Mouse (Mus musculus): ENCODE results near the gene Med9.
"Not testable (repeated sequence)": the region's sequence is repeated elsewhere in the genome, so short reads cannot be mapped to it uniquely, and the experiment has no call there.

Gene Med9

DNA sequence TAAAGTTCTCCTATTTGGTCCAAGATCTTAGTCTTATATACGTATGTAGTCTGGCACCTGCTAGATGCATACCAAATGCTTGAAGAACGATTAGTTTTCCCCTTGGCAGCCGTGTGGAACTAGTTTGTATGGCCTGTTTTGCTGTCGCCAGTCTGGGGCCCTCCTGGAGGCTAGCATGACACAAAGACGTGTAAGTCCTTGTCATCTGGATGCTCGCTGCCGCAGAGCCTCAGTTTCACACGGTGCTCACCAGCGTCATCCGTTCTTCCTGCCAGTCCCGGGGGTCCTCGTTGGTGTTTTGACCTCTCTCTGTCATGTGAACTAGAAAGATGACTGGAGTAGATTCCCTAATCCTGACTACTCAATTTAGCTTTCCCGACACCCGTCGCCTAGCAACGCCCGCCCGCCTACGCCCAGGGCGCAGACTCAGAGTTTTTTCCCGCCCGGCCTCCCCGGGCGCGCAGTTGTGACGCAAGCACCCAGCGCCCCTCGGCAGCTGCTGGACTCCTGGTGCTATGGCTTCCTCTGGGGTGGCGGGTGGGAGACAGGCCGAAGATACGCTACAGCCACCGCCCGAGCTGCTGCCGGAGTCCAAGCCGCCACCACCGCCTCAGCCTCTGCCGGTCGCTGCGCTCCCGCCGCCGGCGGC, at the start of gene Med9:
Med9 (plus strand) TSS at position 455 of the 649 bp plus-strand sequence.
- DNase-seq (ENCODE audit: low spot score) = peak; percentile 96

DNA sequence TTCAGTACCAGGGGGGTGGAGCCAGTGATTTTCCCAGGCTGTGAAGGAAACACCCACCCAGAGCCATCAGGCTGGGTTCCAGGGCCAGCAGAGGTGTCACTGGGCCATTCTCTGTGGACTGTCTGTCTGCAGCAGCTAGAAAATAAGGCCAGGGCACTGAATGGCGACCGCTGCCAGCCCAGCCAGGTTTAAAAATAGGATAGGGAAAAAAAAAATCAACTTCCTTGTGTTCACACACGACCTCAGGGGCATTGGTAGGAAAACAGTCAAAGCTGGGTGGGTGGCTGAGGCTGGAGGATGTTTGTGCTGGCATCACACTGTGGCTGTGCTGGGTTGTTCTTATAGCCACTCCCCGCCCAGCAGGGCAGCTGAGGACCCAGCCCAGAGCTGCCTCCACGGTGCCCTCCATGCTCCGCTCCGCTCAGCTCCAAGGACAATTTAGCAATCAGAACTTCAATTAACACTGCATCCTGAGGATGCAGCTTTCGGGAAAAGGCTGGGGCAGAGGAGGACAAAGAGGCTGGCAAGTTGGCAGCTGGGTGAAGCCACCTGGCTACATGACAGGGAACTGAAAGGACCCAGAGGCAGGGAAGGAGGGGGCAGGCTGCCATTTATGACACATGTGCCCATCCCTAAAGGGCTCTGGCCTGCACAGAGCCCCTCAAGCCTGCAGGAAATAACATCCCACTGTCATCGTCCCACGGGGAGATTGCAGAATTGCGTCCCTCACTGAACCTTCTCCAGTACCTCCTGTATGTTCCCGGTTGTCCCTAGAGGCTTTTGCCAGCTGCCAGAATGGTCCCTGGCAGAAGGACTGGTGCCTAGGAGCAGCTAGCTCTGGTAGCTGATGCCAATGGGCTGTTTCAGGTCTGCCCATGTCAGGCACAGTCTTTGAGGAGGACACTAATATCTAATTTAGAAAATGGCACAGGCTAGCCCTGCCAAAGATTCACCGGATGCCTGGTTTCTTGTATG, 48.0 kb upstream of the Med9 start:
- DNase-seq (ENCODE audit: low spot score) = peak; percentile 59

DNA sequence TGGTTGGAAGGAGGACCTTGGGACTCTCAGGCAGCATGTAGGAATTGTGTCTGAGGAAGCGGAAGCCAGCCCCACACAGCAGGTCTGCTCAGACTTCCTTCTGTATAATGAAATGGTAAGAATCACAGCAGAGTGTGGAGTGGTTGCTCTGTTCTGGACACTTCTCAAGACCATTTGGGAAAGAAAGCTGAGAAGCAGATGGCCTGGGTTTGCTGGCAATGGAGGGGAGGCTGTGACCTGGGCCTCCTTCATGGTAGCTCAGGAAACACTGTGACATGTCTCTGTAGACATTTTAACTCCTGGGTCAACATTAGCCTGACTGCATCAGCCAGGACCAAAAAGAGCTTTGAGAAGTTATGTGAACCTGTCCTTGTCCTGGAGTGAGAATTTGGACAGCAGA, 47.0 kb upstream of the Med9 start:
- DNase-seq (ENCODE audit: low spot score) = no peak

DNA sequence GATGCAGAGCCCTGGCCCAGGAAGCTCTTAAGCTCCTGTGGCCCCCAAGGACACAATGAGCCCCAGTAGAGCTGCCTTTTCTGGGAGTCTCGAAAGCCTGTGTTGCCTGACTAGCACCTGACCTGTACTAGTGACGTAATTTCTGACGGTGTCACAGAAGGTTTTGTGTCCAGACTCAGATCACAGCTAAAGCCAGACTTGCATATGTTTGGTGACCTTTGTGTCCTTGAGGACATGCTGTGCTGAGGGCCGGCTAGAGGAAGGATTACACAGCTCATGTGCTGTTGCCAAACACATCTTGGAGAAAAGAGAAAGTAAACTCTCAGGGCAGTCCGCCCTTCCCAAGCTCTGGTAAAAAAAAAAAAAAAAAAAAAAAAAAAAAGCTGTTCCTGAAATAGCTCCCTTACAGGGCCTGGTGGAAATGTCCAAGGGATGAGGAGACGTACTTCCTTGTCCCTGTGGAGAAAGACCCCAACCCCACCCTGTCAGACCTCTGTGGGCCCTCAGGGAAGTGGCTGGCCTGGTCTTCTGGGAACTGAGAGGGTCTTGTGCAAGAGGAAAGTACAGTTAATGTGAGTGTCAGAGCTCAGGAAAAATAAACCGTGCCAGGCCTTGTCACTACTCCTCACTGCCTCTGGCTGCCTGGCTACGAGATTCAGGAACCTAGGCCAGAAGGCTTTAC, 45.8 kb upstream of the Med9 start:
- no peak for DNase-seq (ENCODE audit: low spot score)

DNA sequence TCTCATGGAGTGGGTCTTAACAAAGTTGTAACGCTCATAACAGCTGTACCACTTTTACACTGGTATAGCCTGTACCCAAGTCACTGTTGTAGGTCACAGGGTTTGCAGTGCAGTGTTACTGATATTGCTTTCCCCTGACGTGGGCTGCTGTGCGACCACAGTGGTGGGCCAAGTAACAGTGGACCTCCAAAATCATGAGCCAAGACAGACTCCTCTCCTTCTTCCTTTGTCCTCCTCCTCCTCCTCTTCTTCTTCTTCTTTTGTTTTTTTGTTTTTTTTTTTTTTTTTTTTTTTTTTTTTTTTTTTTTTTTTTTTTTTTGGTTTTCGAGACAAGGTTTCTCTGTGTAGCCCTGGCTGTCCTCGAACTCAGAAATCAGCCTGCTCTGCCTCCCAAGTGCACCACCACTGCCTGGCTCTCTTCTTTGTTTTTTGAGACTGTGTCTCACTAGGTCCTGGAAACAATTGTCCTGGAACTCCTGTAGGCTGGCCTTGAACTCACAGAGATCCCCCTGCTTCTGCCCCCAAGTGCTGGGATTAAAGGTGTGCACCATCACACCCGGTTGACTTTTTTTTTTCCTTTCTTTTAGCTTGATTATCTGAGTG, 41.4 kb upstream of the Med9 start:
- no peak for DNase-seq (ENCODE audit: low spot score)

DNA sequence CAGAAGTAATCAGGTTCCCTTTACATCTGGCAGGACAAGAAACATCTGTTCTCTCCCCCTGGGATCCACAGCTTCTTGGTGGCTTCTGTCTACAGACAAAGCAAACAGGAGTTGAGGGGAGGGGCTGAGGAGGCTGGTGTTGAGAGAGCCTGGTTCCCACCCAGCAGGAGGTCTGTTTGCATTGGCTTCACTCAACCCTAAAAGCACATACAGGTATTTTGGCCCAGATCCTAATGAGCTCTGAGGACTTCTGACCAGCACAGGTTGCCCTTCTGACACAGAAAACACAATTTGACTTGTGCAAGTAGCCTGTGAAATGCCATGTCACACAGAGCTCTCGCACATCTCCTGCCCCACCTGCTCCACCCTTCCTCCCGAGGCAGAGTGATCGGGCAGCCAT, 39.6 kb upstream of the Med9 start:
- DNase-seq (ENCODE audit: low spot score) = peak; percentile 55

DNA sequence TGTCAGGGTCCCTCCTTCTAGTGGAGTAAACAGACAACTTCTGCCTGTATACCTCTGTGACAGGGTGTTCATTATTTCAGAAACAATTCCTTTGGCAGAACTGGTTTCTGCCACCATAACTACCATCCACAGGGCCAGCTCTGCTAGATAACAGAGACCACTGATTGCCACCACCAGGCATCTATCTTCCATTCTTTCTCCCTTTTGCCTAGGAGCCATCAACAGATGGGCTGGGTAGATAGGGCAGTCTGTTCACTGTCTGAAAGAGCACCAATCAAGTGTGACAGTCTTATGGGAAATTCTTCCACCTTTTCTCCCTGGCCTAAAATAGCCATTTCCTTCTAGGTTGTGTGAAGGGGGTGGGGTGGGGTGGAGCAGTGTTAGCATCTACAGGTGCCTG, 37.4 kb upstream of the Med9 start:
- DNase-seq (ENCODE audit: low spot score) = no peak

DNA sequence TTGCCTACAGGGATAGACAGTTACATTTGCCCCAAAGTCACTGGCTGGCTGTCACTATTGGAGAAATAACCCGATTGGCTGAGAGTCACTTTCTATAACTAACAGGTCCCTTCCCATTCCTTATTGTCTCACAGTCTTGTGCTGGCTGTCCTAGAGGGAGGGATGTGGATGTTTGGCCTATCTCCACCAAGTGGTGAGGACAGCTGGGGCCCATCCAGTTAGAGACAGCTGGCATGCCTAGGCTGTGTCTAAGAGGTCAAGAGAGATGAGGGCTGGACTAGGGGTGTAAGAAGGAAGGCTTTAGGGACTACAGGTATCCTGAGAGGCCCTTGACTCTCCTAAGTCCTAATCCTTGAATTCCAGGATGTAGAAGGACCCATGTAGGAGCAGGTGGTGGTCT, 36.5 kb upstream of the Med9 start:
- no peak for DNase-seq (ENCODE audit: low spot score)

DNA sequence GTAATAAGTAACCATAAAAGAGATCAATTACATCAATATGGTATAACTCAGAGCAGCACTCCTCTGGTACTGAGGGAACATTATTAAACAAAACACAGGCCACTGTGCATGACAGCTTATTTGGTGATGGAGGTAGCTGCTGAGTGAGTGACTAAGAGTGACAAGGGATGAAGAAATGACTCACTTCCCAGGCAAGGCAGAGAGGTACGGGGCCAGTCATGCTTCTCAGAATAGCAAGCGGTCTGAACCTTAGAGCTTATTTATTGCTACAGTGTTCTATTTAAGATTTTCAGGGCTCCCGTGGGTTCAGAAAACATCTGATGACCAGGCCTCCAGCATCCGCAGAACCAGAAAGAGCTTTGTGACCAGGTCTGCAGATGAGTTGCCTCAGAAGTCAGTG, 34.3 kb upstream of the Med9 start:
- peak; percentile 41 for DNase-seq (ENCODE audit: low spot score)

DNA sequence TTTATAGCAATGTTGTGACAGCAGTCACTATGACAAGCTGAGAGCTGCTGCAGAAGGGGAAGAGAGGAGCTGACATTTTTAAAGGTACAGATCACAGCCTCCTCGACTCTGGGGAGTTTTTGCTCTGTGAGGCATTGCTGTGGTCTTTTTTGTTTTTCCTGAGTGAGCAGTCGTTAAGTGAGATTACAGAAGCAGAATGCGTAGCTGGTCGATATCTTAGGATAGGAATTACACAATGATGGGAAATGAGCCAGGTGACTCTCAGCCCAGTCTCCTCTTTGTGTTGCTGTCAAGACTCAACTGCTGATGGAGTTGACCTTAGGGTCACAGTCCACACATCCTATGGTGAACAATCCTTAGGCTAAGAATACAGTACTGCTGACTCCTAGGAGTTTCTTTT, 30.0 kb upstream of the Med9 start:
- DNase-seq (ENCODE audit: low spot score) = no peak

DNA sequence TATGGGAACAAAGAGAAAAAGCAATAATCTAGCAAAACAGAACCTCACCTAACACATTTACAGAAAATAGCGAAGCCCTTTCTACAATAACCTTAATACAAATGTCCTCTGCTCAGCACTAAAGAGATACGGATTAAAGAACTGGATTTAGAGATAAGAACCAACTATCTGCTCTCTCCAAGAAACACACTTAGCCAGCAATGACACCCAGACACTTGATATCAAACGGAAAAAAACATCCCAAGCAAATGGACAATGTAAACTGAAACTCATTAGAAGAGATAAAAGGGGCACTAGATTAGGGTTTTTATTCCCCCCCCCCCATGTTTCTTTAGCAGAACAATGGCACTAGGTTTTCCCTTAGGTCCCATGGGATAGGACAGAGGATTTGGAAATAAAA, 28.6 kb upstream of the Med9 start:
- no peak for DNase-seq (ENCODE audit: low spot score)

DNA sequence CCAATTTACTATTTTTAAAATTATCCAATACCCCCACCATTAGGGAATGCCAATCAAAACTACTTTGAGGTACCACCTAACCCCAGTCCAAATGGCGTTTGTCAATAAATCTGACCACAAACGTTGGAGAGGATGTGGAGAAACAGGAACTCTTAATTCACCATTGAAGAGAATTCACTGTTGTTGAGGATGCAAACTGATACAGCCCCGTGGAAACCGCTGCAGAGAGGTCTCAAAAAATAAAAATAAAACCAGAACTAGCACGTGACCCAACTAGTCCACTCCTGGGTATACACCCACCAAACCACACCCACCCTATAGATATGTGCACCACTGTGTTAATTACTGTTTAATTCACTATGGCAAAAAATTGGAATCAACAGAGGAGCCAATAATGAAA, 27.7 kb upstream of the Med9 start:
- DNase-seq (ENCODE audit: low spot score) = no peak

DNA sequence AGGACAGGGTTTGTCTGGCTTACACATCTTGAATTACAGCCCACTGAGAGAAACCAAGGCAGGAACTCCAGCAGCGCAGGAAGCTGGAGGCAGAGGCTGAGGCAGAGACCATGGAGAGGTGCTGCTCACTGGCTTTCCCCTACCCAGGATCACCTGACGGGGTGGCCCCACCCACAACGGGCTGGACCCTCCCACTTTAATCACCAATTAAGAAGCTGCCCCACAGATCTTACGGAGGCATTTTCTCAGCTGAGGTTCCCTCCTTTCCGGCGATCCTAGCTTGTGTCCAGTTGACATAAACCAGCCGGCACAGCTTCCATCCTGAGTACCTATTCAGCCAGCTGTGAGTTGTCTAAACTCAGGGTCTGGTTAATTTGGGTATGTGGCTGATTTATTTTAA, 26.7 kb upstream of the Med9 start:
- DNase-seq (ENCODE audit: low spot score) = no peak

DNA sequence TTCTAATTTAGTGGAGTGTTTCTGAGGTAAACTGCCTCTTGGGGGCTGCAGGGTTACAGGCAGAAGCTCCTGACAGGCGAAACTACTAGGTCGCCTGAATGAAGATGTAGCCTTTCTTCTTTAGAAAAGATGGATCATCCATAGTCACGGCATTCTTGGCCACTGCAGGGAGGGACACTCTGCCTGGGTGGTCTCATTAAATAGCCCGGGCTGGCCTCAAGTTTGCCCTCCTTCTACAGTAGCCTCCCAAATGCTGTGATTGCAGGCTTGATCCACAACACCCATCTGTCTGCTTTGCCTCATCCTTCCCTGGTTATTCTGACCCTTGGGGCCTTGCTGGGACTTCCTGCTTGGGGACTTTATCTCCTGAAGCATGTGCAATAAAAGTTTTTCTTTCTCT, 18.0 kb upstream of the Med9 start:
- no peak for DNase-seq (ENCODE audit: low spot score)

DNA sequence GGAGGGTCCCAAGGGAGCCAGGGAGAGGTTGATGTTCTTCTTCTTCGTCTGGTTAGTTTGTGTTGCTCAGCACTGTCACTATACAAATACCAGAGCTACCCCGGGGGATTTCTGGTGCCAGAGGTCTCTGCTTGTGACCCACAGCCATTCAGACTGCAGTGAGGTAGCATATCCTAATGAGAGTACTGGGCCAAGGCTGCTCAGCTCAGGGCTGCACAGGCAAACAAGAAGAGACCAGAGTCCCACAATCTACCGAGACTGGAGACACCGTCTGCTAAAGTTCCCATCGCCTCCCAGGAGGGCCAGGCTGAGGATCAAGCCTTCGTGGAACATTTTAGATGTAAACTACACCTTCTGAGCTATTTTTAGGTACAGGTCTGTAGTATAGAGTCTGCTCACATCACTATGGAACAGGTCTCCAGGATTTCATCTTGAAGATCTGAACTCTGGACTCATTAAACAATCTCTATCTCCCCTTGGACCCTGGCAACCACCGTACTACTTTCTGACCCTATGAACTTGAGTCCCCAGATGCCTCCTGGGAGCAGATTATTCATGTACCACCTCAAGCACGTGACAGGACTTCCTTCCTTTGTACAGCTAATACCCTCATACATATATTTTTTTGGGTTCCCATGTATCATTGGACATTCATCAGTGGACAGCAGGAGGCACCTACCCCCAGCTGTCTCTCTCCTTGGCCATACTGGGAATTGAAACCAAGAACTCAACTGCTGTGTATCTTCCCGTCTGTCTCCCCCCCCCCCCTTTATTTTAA, 15.3 kb upstream of the Med9 start:
- no peak for DNase-seq (ENCODE audit: low spot score)

DNA sequence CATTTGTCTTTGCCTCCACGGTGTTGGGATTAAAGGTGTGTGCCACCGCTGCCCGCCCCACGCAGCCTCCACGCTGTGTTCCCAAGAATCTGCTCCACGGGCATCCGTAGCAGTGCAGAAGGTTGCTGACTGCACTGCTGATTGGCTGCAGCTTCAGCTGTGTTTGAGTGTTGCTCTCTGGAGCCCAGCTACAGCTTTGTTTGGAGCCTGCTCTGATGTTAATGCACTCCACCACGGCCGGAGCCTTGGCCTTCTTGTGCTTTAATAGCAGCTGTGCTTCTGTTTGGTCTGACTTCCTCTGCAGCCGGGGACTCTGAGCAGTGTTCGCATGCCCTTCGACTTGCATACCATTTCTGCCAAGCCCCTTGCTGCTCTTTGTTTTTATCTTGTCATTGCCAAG, 14.1 kb upstream of the Med9 start:
- no peak for DNase-seq (ENCODE audit: low spot score)

DNA sequence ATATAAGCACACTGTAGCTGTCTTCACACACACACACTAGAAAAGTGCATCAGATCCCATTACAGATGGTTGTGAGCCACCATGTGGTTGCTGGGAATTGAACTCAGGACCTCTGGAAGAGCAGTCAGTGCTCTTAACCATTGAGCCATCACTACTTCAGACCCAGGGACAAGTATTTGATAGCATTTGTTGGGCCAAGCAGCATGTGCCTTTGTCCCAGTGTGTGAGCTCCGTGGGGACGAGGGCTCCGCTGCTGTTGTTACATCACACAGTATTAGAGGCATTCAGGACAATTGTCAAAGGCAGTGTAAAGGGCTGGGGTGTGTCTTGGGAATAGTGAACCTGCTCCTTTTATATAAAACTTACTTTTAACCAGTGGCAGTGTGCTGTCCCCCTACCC, 11.0 kb upstream of the Med9 start:
- DNase-seq (ENCODE audit: low spot score) = no peak

DNA sequence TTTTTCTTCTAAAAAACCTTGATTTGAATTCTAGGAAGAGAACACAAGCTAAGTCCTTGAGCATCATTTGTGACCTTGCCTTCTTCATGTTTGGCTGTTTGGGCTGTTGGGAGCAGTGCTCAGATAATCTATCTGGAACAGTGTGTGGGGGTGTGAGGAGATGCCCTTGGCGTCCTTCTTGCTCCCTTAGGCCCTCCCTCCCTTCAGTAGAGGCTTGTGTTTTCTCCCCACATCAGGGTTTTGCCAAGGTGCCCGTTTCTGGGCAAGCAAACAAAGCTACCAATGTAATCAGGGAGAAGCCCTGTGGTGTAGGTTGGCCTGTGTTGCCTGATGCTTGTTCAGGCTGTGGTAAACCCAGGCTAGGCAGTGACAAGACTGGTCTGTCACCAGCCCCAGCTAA, 10.4 kb upstream of the Med9 start:
- DNase-seq (ENCODE audit: low spot score) = no peak

DNA sequence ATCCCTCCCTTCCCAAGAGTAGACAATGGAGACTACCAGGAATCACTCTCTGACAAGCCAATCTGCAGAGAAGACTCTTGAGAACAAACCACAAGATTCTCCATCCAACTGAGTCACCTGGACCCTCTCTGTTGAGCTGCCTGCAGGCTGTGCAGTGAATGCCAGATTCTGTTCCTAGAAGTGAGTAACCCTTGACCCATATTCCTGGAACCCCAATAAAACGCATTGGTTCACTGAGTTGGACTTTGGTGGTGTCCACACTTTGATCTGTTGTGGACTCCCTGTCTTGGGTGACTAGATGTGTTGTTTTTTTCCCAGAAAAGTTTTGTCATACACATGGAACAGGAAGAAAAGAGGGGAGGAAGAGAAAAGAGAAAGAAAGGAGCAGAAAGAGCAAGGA, 8.2 kb upstream of the Med9 start:
- no peak for DNase-seq (ENCODE audit: low spot score)

DNA sequence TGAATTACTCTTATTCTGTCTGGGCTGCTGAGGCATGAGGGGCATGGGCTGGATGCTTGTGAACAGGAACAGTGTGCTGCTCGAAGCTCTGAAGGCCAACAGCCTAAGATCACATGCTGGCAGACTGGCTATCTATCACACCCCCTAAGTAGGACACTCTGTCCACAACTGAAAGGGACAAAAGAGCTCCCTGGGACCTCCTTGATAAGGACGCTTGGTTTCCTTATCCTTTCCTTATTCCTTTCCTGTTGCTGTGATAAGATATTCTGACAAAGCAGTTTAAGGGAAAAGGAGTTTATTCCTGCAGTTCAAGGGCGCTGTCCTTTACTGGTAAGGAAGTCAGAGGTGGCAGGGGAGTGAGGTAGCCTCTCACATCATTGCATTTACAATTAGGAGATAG, 7.4 kb upstream of the Med9 start:
- no peak for DNase-seq (ENCODE audit: low spot score)

DNA sequence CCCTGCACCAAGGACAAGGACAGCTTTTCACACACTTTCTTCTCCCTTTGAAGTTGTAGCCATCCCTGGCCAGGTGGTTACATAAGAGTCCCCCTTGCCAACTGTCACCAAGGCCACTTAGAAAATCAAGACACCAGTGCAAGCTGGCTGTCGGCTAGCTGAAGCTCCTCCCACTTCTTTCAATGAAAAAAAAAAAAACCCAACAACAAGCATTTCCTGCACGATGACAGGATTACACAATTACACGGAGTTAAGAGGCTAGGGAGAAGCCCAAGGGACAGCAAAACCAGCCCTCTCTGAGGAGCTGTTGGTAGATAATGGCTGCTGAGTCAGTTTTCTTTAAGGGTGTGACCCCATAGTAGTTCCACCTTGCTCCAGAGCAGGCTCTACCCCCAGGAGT, 6.6 kb upstream of the Med9 start:
- peak; percentile 47 for DNase-seq (ENCODE audit: low spot score)

DNA sequence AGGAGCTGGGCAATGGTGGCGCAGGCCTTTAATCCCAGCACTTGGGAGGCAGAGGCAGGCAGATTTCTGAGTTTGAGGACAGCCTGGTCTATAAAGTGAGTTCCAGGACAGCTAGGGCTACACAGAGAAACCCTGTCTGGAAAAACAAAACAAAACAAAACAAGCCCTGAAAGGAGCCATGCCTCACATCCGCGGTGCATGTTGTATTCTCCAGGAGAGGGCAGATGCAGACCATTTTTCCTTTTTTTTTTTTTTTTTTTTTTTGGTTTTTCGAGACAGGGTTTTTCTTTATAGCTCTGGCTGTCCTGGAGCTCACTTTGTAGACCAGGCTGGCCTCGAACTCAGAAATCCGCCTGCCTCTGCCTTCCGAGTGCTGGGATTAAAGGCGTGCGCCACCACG, 3.2 kb upstream of the Med9 start:
- DNase-seq (ENCODE audit: low spot score) = not testable (repeated sequence)
